Mouse (Mus musculus) hindbrain, embryonic 13.5 days (tissue): Measurements from ENCODE around the gene Mcu. TPM values are rescaled to one million over a fixed set of nuclear protein-coding genes. Genes with fewer than 3 reads are reported as not detected.

Experiments
- ATAC-seq: fragments of 200-750 bp; cut with Nextera tagmentation; 2 replicates; pipeline ENCODE4 v1.8.0; 2017; ENCODE audit warnings: moderate TSS enrichment; ENCODE audit not compliant: low FRiP score
- H3K27ac ChIP-seq: fragments of 300-500 bp; sonication (generic); 2 replicates; pipeline ENCODE4 v1.5.1; 2015; ENCODE audit warnings: inconsistent platforms, mild to moderate bottlenecking, moderate library complexity
- H3K27me3 ChIP-seq: fragments of 300-500 bp; sonication (generic); 2 replicates; pipeline ENCODE4 v1.6.1; 2015; ENCODE audit warnings: mild to moderate bottlenecking, inconsistent platforms
- H3K36me3 ChIP-seq: fragments of 300-500 bp; sonication (generic); 2 replicates; pipeline ENCODE4 v1.6.1; 2015; ENCODE audit warnings: mild to moderate bottlenecking, inconsistent platforms
- H3K4me1 ChIP-seq: fragments of 300-500 bp; sonication (generic); replicated peaks from 2 replicates; pipeline ENCODE4 v1.6.1; 2015; ENCODE audit warnings: inconsistent platforms
- H3K4me2 ChIP-seq: fragments of 300-500 bp; sonication (generic); 2 replicates; pipeline ENCODE4 v1.6.1; 2015; ENCODE audit warnings: inconsistent platforms, mild to moderate bottlenecking, moderate library complexity
- H3K4me3 ChIP-seq: fragments of 300-500 bp; sonication (generic); 2 replicates; pipeline ENCODE4 v1.5.1; 2015; ENCODE audit warnings: mild to moderate bottlenecking, inconsistent platforms
- H3K9ac ChIP-seq: fragments of 300-500 bp; sonication (generic); 2 replicates; pipeline ENCODE4 v1.6.1; 2015; ENCODE audit warnings: mild to moderate bottlenecking, inconsistent platforms
- H3K9me3 ChIP-seq: fragments of 300-500 bp; sonication (generic); 2 replicates; pipeline ENCODE4 v1.6.1; 2016; ENCODE audit warnings: inconsistent platforms
- whole genome bisulfite sequencing: fragments of 180-500 bp; shearing (Covaris S2); methylation state at CpG from one replicate; pipeline ENCODE4 v1.1.7; 2015; 5-methylcytosine and 5-hydroxymethylcytosine counted together
- polyA plus RNA-seq: library from polyadenylated mRNA; unstranded; fragments of >200 nt; fragmentation: Nextera tagmentation; extraction: Ambion mirVana; gene quantifications from 2 replicates; pipeline ENCODE4 v1.2.1, GENCODE M21; 2015

Gene Mcu
- polyA plus RNA-seq, 1 experiment from 2014 or later: 24.9 TPM

DNA sequence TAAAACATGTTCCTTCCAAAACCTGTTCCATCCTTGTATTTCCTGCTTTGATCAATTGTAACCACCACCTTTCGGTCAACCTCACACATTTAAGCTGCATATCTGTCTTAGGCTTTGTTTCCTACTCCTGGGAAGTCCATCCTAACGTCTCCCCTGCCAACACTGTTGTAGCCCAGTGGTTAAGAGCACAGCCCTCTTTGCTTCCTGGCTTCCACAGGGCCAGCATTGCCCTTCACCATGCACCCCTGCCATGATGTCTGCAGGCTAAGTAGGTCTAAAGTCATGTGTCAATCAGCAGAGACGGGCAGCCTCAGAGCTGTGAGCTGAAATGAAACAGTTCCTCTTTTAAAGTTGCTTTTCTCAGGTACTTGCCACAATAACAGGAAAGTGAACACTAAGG lies 97.1 kb downstream of the Mcu start:
- H3K4me2 ChIP-seq: no peak overlapping the region
- no peaks in the 10 kb centered on the region; the same call in 1 of the 2 replicates for H3K9me3 ChIP-seq
- H3K4me1 ChIP-seq: no peaks in the 10 kb centered on the region; the same call in none of the 2 replicates
- H3K36me3 ChIP-seq: no peaks in the 10 kb centered on the region
- H3K9ac ChIP-seq: no peak overlapping the region
- H3K27ac ChIP-seq: no peak overlapping the region
- 90% methylated on average over 3 of the region's 3 CpGs for WGBS
- no peak overlapping the region for H3K4me3 ChIP-seq
- no peak for ATAC-seq
- no peaks in the 10 kb centered on the region for H3K27me3 ChIP-seq

DNA sequence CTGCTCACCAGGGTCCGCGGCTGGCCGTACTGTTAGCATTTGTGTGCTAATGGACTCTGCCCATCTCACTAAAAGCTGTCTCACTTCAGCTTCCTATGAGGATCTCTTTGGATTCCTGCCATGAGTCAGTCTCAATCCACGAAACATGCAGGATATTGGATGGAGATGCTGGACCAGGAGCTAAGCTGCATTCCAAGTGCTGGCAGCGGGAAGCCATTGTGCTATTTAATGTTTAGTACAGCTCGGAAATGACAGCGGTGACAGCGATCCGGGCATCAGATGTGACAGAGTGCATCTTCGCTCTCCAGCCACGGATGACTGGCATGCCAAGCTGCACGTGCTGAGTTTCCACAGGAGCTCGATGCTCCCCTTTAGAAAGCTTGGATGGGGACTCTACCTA lies 99.3 kb downstream of the Mcu start:
- no peak for ATAC-seq
- 79% methylated on average over 13 of the region's 13 CpGs for WGBS

DNA sequence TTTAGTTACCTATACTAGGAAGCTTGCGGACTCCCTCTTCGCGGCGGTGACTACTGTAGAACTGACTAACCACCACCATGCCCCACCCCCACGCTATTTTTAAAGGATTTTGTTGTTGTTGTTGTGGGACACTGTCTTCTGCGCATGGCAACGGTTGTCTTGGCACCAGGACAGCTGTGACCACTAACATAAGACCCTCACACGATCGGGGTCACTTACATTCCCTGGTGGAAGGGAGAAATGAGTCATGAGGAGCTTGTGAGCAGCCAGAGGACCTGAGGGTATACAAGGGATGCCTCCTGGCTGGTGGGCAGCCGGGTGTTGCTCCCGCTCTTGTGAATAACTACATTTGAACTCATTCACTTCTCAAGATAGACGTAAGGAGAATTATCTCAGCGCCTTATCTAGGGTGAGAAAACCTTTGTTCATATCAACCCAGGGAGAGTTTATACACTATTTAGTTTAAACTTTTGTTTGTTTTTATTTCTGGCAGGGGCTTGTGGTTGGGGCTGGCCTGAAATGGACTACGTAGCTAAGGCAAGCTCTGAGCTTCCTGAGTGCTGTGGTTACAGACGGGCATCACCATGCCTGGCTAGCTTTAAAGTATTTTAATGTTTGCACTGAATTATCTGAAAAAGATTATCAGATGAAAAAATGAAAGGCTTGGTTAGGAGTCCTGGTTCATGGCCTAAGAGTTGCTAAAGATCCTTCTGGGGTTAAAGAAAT lies 101.6 kb downstream of the Mcu start:
- Histone ChIP-seq H3K9me3 (no peaks in the 10 kb centered on the region; the same call in 1 of the 2 replicates), H3K4me2 (no peak overlapping the region), H3K36me3 (no peaks in the 10 kb centered on the region), H3K9ac (no peak overlapping the region), H3K4me3 (no peak overlapping the region), H3K4me1 (peaks cover 11% of the 10 kb centered on the region), H3K27me3 (no peaks in the 10 kb centered on the region), H3K27ac (no peak overlapping the region)
- WGBS: 83% methylated on average over 15 of the region's 15 CpGs
- no peak for ATAC-seq

More for the DNA sequence above, 99.3 kb downstream of the Mcu start:
- Histone ChIP-seq H3K4me2 (no peak overlapping the region), H3K36me3 (no peaks in the 10 kb centered on the region), H3K9me3 (no peaks in the 10 kb centered on the region; the same call in 1 of the 2 replicates), H3K4me3 (no peak overlapping the region), H3K27ac (no peak overlapping the region), H3K27me3 (no peaks in the 10 kb centered on the region), H3K4me1 (no peaks in the 10 kb centered on the region; the same call in none of the 2 replicates), H3K9ac (no peak overlapping the region)

DNA sequence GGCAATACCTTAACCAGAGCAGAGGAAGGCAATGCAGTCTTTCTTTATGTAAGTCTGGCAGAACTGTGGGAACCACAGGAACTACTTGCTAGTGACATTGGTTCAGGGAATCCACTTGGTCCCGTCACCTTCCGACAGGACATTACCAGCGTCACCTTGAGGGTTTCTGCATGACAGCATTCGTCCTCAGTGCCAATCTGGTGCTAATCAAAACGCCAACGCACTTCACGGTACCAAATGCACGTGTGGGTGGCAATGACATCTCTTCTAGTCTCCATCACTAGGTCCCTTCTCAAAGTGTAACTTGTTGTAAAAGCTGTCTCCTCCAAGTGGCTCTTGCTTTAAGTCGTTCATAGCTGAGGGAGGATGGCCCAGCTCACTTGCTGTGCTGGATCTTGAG lies 104.3 kb downstream of the Mcu start:
- Histone ChIP-seq H3K4me3 (no peak overlapping the region), H3K9ac (no peak overlapping the region), H3K27me3 (no peaks in the 10 kb centered on the region), H3K4me2 (no peak overlapping the region), H3K4me1 (peaks cover 11% of the 10 kb centered on the region), H3K27ac (no peak overlapping the region), H3K36me3 (no peaks in the 10 kb centered on the region), H3K9me3 (no peaks in the 10 kb centered on the region)
- WGBS: 89% methylated on average over 9 of the region's 9 CpGs
- ATAC-seq: no peak

DNA sequence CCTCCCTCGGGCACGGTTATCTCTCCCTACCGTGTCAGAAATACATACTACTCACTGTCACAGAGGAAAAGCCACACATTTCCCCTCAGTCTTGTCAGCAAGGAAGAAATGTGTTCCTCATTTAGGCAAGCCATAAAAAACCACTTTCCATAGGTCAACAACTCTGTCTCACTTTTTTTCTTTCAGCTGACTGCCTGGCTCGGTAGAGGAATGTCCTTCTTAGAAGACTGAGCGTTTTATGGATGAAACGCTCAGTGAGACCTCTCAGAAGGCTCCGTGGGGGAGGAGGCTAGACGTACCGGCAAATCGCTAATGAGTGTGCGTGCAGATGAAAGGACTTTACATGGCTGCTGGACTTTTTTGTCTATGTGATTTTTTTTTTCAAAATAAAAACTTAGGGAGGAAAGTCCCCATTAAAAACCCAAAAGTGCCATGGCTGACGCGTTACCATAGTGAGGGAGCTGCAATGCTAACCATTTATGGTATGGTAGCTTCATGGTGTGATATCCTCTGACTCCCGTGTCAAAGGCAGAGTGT lies 105.0 kb downstream of the Mcu start:
- Histone ChIP-seq H3K36me3 (no peaks in the 10 kb centered on the region), H3K27me3 (no peaks in the 10 kb centered on the region), H3K4me3 (no peak overlapping the region), H3K4me1 (peaks cover 11% of the 10 kb centered on the region), H3K4me2 (peak overlapping the region; percentile 18; the same call in 1 of the 2 replicates), H3K27ac (no peak overlapping the region), H3K9me3 (no peaks in the 10 kb centered on the region), H3K9ac (no peak overlapping the region)
- 43% methylated on average over 14 of the region's 14 CpGs for WGBS
- no peak for ATAC-seq

DNA sequence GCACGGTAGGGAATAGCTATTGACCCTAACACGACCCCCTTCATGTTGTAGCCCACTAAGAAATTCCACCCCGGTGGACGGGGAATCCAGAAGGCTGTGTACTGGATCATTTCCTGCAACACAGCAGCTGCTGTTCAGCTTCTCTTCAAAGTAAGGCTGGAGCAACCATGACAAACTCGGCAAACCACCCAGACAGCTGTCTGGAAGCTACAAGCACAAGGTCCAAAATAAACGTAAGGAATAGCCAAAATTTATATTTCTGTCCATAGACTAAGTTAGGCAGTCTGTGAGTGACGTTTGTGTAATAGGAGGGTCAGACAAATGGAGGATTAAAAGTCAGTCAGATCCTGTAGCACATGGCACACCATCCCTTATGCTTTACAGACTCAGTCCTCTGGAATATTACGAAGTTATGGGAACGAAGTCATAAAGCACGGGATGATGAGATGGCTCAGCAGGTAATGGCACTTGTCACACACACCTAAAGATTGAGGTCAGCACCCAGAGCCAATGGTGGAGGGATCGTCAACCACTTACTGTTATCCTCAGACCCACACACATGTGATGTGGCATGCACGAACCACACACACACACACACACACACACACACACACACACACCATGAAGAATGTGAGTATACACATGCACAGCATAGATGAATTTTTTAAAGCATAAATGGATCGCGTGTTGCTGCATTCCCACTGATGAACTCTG lies 105.6 kb downstream of the Mcu start:
- H3K4me2 ChIP-seq: no peak overlapping the region; the same call in 1 of the 2 replicates
- H3K4me3 ChIP-seq: no peak overlapping the region
- no peaks in the 10 kb centered on the region for H3K27me3 ChIP-seq
- no peak overlapping the region for H3K27ac ChIP-seq
- H3K36me3 ChIP-seq: no peaks in the 10 kb centered on the region
- peaks cover 11% of the 10 kb centered on the region for H3K4me1 ChIP-seq
- 76% methylated on average over 14 of the region's 14 CpGs for WGBS
- H3K9ac ChIP-seq: no peak overlapping the region
- no peaks in the 10 kb centered on the region for H3K9me3 ChIP-seq
- ATAC-seq: no peak

DNA sequence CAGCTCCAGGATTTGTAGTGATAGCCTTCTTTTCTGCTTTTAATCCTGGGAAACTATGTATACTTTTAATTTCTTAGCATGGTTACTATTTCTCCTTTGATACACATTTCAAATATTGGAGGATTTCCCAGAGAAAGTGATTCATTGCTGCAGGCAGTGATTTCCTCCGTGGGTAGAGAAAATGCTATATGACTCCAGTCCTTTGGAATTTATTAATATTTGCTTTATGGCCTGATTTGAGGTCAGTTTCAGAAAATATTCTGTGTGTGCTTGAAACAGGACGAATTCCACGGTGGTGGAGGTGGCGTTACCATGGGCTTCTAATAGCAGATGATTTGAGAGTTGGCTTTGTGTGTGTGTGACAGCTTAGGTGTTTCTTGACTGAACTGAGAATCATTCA lies 107.3 kb downstream of the Mcu start:
- H3K27me3 ChIP-seq: no peaks in the 10 kb centered on the region
- 78% methylated on average over 4 of the region's 4 CpGs for WGBS
- no peaks in the 10 kb centered on the region for H3K9me3 ChIP-seq
- ATAC-seq: no peak
- H3K4me1 ChIP-seq: peaks cover 11% of the 10 kb centered on the region
- no peak overlapping the region for H3K27ac ChIP-seq
- no peak overlapping the region for H3K4me2 ChIP-seq
- H3K36me3 ChIP-seq: no peaks in the 10 kb centered on the region
- H3K9ac ChIP-seq: no peak overlapping the region
- no peak overlapping the region for H3K4me3 ChIP-seq

DNA sequence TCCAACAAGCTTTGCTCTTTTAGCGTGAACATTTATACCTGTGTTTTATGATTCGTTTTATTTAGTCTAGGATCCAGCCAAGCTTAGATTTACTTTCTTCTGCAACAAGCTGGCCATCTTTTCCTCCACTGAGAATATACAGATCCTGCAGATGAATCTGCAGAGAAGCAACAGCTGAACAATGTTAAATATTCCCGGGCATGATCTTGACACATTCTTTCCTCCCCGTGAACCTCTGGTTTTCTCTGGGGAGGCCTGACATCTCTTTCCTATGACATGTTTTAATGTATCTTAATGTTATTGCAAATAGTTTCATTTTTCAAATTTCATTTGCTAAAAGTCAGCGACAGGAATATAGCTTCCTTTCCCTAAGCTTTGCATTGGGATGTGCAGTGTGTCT lies 109.8 kb downstream of the Mcu start:
- ATAC-seq: no peak
- Histone ChIP-seq H3K27me3 (no peaks in the 10 kb centered on the region), H3K9me3 (no peaks in the 10 kb centered on the region), H3K36me3 (no peaks in the 10 kb centered on the region), H3K27ac (no peak overlapping the region), H3K9ac (no peak overlapping the region), H3K4me2 (no peak overlapping the region), H3K4me3 (no peak overlapping the region), H3K4me1 (peaks cover 21% of the 10 kb centered on the region)
- 82% methylated on average over 5 of the region's 5 CpGs for WGBS

DNA sequence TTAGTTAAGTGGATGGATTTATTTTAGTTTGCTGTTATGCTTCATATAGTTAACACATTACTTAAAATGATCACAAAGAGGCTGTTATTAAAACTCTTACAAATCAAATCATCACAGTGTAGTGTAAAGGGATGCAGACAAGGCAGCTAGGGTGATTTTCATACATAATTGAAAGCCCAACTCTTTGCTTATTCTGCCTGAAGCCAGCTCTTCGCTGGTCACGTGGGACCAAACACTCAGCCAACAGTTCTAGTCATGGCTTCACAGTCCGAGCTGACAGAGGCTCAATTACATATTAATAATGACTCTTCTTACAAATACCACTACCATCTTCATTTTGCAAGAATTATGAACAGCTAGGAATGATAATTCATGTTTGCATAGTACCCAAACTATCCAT lies 112.2 kb downstream of the Mcu start:
- Histone ChIP-seq H3K9ac (no peak overlapping the region), H3K4me3 (no peak overlapping the region), H3K4me1 (peaks cover 13% of the 10 kb centered on the region), H3K36me3 (no peaks in the 10 kb centered on the region), H3K27ac (no peak overlapping the region), H3K27me3 (no peaks in the 10 kb centered on the region), H3K4me2 (peak overlapping the region; percentile 51), H3K9me3 (no peaks in the 10 kb centered on the region)
- WGBS: 51% methylated on average over 3 of the region's 3 CpGs
- ATAC-seq: peak; percentile 52; the same call in 1 of the 2 replicates

DNA sequence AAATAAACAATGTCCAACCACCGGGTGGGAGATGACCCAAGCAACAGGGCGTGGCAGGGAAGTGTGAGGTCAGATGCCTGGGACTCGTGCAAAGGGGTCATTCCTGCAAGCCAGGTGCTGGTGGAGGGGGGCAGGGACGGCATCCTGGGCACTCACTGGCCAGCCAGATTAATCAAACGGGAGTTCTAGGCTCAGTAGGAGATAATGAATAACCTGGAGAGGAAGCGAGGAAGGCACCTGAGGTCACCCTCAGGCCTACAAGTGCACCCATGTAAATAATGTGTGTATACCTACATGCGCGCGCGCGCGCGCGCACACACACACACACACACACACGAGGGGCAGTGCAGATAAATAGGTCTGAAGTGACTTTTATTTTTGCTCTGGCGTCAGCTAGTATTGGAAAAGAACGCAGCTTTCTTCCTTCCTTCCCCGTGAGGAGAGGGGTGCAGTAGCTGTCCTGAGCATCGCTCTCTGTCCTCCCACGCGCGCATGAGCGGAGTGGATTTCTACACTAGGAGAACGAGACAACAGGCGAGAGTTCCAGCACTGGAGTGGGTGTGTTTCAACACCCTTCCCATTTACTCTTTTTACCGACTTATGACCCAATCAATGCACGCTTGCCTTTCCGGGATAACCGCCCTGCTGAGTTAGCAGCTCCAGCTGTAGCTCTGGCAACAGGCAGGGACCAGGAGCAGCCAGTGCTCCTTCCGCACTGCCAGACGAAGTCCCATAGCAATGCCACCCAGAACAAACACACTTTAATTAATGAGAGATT lies 112.9 kb downstream of the Mcu start:
- H3K27ac ChIP-seq: 0 out of 2 replicates have a peak overlapping the region, but pooled peaks have one; percentile 30
- H3K4me3 ChIP-seq: peak overlapping the region; percentile 15

DNA sequence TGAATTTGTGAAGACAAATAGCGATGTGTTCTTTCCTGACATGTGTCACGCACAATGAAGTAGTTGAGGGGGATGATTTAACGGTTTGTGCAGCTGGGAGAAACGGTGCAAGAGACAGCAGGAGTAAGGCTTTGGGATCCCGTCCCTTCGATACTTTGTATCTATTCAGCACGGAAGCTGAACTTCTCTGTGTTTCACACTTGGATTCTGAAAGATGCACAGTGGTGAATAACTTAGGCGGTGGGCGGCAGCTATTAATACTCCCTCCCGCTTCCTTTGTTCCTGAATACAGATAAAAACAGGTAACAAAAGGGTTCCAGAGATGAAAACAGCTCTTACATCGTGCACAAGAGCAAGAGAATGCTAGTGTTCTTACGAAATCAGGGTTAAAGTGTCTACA lies 114.1 kb downstream of the Mcu start:
- no peak overlapping the region for H3K4me3 ChIP-seq
- H3K27ac ChIP-seq: no peak overlapping the region
- peaks cover 13% of the 10 kb centered on the region for H3K4me1 ChIP-seq
- no peaks in the 10 kb centered on the region for H3K9me3 ChIP-seq
- 59% methylated on average over 12 of the region's 12 CpGs for WGBS
- no peak overlapping the region for H3K4me2 ChIP-seq
- no peak overlapping the region for H3K9ac ChIP-seq
- no peaks in the 10 kb centered on the region for H3K36me3 ChIP-seq
- H3K27me3 ChIP-seq: no peaks in the 10 kb centered on the region
- ATAC-seq: no peak

More for the DNA sequence above, 112.9 kb downstream of the Mcu start:
- peak; percentile 78; the same call in 1 of the 2 replicates for ATAC-seq
- Histone ChIP-seq H3K36me3 (no peaks in the 10 kb centered on the region), H3K4me2 (peak overlapping the region; percentile 51), H3K4me1 (peaks cover 13% of the 10 kb centered on the region), H3K9me3 (no peaks in the 10 kb centered on the region), H3K9ac (peak overlapping the region; percentile 49), H3K27me3 (no peaks in the 10 kb centered on the region)
- WGBS: 48% methylated on average over 31 of the region's 31 CpGs

DNA sequence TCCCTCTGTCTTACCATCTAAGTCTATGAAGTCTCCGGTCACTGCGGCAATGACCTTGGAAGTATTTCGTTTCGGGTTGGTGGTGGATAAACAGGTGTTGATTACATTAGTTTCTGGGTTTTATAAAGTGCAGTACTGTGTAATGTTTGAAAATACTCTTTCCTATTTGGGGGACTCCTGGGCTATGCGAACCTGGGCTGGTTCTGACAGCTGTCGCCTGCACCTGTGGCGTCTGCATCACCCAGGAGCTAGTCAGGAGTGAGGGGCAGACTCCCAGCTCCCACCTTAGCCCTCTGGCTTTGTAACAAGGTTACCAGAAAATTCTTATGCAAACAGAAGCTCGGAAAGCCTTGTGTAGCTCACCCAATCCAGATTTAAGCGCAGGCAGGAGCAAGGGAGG lies 114.7 kb downstream of the Mcu start:
- Histone ChIP-seq H3K9ac (no peak overlapping the region), H3K4me3 (no peak overlapping the region), H3K27ac (no peak overlapping the region), H3K4me1 (peaks cover 13% of the 10 kb centered on the region), H3K4me2 (no peak overlapping the region), H3K9me3 (no peaks in the 10 kb centered on the region), H3K27me3 (no peaks in the 10 kb centered on the region), H3K36me3 (no peaks in the 10 kb centered on the region)
- ATAC-seq: no peak
- 89% methylated on average over 9 of the region's 9 CpGs for WGBS
